Mouse (Mus musculus) brain, adult 2 months (tissue): Measurements from ENCODE around the gene Coro1a.
"Not testable (repeated sequence)": the region's sequence is repeated elsewhere in the genome, so short reads cannot be mapped to it uniquely, and the experiment has no call there.

Experiments
- DNase-seq: peaks from one replicate; pipeline ENCODE4 v3.0.0; 2011; ENCODE audit warnings: low read depth, low spot score

Coro1a gene

DNA sequence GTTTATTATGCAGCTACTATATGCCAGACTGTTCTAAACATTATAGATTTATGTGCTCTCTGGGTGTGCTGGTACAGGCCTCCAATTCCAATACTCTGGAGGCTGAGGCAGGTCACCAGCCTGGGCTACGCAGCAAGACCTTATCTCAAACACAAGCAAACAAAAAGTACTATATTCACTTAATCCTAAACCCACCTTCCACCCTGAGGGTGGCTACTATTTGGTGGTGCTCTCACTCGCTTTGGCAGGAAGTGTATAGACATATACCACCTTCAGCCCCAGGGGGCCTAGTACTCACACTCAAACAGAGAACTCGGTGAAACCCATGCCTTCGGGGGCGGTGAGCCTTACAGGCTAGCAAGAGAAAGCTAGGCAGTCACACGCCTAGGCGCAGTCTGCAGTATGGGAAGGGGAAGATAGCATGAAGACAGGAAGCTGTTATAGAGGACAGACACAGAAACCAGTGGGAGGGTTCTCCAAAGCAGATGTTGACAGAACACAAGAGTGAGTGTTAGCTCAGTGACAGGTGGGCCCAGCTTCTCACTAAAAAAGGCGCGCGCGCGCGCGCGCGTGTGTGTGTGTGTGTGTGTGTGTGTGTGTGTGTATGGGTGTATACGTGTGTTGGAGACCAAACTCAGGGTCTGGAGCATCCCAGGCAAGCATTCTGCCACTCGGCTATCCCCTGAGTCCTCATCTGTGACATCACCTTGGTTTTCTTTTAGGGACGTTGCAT lies at the start of gene Coro1a:
Gene Coro1a (minus strand): TSS at position 346 of the 733 bp plus-strand sequence.
- DNase-seq = peak; percentile 48

- peak; percentile 90 for DNase-seq
These were observed 47.3 kb upstream of the Coro1a start for GRCm38 (mm10) chr7:126754866-126755265.

DNA sequence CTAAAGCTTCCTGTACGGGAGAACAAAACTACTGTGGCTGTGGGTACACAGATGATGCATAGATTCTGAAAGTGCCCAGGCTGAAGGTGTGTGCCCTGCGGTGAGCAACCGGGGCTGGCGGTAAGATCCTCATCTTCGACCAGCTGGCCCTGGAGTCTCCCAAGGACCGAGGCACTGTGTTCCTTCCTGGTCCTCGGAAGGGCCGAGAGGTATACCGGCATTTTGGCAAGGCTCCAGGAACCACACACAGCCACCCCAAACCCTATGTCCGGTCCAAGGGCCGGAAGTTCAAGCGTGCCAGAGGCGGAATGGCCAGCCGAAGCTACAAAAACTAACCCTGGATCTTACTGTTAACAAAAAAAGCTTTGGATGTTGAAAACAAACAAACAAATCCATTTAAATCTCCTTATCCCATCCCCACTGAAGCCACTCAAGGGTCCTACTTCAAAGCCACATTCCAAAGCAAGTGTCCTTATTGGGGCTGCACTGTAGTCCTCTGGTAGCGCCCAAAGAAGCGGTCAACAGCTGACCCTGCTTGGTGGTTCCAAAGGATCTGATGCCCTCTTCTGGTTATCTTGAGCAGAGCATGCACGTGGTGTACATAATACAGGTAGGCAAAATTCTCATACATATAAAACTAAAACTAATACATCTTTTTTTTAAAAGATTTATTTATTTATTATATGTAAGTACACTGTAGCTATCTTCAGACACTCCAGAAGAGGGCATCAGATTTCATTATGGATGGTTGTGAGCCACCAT lies 42.2 kb upstream of the Coro1a start:
- DNase-seq = no peak

DNA sequence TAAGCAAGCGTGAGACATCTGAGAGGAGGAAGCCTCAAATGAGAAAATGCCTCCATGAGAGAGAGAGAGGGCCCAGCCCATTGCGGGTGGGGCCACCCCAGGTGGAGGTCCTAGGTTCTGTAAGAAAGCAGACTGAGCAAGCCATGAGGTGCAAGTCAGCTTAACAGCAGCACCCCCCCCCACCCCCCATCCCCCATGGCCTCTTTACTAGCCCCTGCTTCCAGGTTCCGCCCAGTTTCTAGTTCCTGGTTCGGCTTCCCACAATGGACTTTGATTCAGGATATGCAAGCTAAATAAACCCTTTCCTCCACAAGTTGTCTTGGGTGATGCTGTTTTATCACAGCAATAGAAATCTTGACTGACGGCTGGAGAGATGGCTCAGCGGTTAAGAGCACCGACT lies 41.2 kb upstream of the Coro1a start:
- DNase-seq = no peak

DNA sequence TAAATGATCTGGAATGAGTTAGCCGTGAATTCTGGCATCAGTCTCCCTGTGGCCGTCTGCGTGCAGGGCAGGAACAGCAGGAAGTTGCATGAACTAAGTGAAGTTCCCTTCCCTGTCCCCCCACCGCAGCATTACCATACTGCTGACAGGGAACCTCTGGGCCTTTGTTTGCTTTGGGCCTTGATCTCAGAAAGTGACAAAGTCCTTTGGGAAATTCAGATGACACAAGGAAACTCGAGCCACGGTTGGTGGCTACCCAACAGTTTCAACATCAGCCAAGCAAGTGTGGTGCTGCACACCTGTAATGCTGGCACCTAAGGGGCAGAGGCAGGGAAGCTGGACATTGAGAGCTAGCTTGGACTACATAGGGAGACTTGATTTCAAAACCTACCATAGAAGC lies 39.2 kb upstream of the Coro1a start:
- peak; percentile 46 for DNase-seq

GRCm38 (mm10) chr7:126746066-126746465 lies 38.5 kb upstream of the Coro1a start:
- DNase-seq = peak; percentile 74

DNA sequence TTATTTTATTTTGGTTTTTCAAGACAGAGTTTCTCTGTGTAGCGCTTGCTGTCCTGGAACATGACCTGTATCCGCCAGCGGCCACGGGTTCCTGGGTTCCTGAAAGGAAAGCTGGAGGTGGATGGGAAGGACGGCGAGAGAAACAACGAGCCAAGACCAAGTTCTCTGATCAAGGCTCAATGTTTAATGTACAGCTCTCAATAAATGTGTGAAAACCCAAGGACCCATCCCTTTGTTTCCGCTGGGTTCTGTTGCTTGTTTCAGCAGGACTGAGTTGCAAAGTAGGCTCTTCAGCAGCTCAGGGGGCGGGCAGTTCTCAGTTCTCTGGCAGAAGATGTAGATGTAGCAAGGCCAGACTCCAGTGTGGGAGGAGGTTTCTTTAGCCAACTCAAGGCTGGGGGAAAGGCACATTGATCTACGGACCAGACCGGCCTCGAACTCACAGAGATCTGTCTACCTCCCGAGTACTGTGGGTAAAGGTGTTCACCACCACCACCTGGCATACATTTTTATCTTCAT lies 34.4 kb upstream of the Coro1a start:
- peak; percentile 40 for DNase-seq

DNA sequence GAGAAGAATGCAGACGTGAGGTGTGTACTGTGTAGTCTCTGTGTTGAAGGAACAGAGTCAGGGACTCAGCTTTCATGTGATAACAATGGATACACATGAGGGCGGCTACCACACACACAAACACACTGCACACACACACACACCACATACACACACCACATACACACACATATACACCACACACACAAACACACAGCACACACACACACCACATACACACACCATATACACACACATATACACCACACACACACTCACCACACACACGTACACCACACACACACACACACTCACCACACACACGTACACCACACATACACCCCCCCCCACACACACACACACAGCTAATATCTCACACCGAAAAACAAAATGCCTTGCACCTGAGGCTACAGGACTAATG lies 33.9 kb upstream of the Coro1a start:
- no peak for DNase-seq

GRCm38 (mm10) chr7:126740977-126741376 lies 33.4 kb upstream of the Coro1a start:
- DNase-seq = no peak

GRCm38 (mm10) chr7:126740132-126740735 lies 32.6 kb upstream of the Coro1a start:
- no peak for DNase-seq

DNA sequence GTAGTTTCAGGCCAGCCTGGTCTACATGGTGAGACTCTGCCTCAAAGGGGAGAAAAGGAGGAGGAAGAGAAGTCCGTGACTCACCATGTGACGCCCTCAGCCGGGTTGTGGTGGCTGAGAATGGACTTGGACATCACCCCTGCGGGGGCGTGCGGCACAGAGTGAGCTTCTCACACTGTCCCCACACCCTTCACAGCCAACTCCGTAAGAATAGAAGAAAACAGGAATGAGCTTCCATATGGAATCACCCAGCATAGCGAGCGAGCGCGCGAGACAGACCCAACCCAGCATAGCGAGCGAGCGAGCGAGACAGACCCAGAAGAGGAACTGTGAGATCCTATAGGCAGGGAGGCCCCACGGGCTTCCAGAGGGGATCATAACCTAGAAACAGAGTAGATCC lies 32.0 kb upstream of the Coro1a start:
- DNase-seq = peak; percentile 82

- DNase-seq = no peak
These were observed 28.5 kb upstream of the Coro1a start for GRCm38 (mm10) chr7:126736122-126736521.

- not testable (repeated sequence) for DNase-seq
These were observed 22.7 kb upstream of the Coro1a start for GRCm38 (mm10) chr7:126730256-126730789.

DNA sequence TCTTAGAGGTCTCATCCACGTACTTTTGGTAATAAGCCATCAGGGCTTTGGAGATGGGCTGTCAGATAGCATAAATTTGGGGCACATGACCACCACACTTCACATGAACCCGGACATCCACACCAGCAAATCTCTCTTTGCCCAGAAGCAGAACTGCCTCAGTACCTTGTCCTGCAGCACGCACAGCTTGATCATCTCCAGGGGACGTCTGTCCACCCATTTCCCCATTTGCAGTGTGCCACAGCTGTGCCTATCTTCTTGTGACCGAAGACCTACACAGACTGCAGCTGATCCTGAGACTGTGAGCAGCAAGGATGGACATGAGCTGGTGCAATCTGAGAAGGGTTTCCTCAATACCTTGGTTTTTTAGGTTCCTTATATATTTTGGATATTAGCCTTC lies 18.1 kb upstream of the Coro1a start:
- DNase-seq = no peak

GRCm38 (mm10) chr7:126725077-126725476 lies 17.5 kb upstream of the Coro1a start:
- no peak for DNase-seq

DNA sequence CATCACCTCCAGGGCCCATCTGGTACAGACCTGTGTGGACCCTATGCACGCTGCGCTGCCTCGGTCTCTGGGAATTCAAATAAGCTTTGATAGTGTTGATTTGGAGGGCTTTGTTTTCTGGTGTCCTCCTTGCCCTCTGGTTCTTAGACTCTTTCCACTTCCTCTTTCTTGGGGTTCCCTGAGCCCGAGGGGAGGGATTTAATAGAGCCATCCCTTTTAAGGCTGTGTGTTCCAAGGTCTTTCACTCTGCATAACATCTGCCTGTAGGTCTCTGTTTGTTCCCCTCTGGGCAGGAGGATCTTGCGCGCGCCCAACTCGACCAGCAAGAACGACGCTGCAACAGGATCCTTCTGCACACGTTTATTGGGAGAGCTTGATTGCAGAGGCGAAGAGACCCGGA lies 14.0 kb upstream of the Coro1a start:
- no peak for DNase-seq

- peak; percentile 60 for DNase-seq
These were observed 11.3 kb upstream of the Coro1a start for GRCm38 (mm10) chr7:126718787-126719337.

DNA sequence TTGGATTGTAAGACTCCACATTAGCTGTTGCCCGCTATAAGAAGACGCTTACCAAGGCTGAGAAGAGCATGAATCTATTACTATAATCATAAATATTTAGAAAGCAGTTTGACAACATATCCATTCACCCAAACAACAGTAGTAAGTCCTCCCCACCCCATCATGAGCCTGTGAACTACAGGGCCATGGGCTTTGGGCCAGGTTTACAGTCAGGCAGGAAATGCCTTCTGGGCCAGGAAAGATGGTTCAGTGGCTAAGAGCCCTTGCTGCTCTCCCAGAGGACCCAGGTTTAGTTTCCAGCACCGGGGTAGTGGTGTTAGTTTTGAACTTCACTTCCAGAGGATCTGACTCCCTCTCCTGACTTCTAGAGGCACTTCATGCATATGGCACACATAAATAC lies 10.0 kb upstream of the Coro1a start:
- DNase-seq = no peak

- DNase-seq = no peak
These were observed 8.1 kb upstream of the Coro1a start for GRCm38 (mm10) chr7:126715679-126716078.

- DNase-seq = no peak
These were observed 4.3 kb upstream of the Coro1a start for GRCm38 (mm10) chr7:126711910-126712309.

- no peak for DNase-seq
These were observed 2.7 kb upstream of the Coro1a start for GRCm38 (mm10) chr7:126710266-126710665.
